Mouse (Mus musculus): ENCODE results near the gene Smpd4. TPM values are rescaled to one million over a fixed set of nuclear protein-coding genes. Genes with fewer than 3 reads are reported as not detected.

The Smpd4 gene
- polyA plus RNA-seq, 1 experiment from 2014 or later = 42.7 TPM

DNA sequence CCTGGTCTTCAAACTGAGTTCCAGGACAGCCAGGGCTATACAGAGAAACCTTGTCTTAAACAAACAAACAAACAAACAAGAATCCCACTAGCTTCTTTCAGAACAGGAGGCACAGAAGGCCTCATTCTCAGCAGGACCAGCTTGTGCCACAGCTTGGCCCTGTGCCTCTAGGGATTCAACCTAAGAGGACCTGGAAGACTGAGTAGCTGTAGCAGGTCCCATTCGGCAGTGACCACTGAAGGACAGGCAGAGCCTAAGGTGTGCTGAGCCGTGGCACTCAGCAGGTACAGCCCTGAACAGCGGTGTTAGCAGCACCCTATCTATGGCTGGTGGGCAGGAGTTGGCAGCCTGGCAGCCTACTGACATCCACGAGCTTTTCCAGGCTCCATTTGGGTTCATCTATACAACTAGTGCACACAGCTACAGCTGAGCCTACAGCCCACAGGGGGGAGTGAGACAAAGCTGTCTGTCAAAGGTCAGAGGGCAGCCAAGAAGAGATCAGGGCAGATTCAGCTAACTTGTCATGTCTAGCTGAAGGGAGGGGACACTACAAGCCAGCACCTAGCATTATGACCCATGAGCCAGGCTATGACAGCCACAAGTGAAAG is 35.1 kb downstream of the Smpd4 start:
- Histone ChIP-seq H3K4me3 (no peak overlapping the region), H3K4me2 (replicated peaks) (no peak overlapping the region), H3K27ac (no peak overlapping the region), H3K9ac (no peak overlapping the region), H3K27me3 (no peaks in the 10 kb centered on the region), H3K36me3 (peaks cover 95% of the 10 kb centered on the region), H3K4me1 (no peaks in the 10 kb centered on the region), H3K9me3 (no peaks in the 10 kb centered on the region)
- no peak for ATAC-seq (ENCODE audit: low FRiP score, low read depth)
- whole genome bisulfite sequencing = 94% methylated on average over 4 of the region's 4 CpGs

DNA sequence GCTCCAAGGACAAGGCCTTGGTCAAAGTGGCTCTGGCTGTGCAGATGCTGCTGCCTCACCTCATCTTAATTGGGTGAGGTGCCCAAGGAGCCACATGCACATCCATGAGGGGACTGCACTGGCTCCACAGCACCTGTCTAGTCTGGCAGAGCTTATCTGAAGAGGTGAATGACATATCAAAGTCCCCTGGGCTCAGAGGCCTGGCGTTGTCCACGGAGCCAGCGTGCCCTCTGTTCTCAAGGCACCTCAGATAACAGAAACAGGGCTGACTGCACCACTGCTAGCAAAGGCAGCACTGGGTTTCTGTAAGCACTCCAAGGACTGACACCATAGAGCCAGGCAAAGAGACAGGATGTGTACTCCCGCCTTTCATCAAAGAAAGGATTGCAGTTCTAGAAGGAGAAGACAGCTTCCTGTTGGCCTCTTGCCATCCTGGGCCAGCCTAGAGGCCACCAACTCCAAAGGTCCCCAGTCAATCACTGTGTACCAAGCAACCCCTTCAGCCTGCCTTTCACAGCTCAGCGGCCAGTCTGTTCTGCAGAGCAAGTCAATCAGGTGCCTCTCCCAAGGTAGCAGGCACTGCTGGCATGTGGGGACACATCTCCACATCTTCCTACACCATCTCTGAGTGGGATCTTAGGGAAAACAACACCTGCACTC is 37.2 kb downstream of the Smpd4 start:
- no peak for ATAC-seq (ENCODE audit: low FRiP score, low read depth)
- Histone ChIP-seq H3K9ac (no peak overlapping the region), H3K9me3 (no peaks in the 10 kb centered on the region), H3K36me3 (peaks cover 95% of the 10 kb centered on the region), H3K27me3 (no peaks in the 10 kb centered on the region), H3K4me3 (no peak overlapping the region), H3K27ac (no peak overlapping the region), H3K4me1 (no peaks in the 10 kb centered on the region), H3K4me2 (replicated peaks) (no peak overlapping the region)
- WGBS = 93% methylated on average over 5 of the region's 5 CpGs

- no peaks in the 10 kb centered on the region for H3K9me3 ChIP-seq
- no peak for ATAC-seq (ENCODE audit: low FRiP score, low read depth)
- no peak overlapping the region for H3K4me2 ChIP-seq (replicated peaks)
- H3K4me1 ChIP-seq = no peaks in the 10 kb centered on the region
- no peaks in the 10 kb centered on the region for H3K27me3 ChIP-seq
- peaks cover 89% of the 10 kb centered on the region for H3K36me3 ChIP-seq
- no peak overlapping the region for H3K9ac ChIP-seq
- no peak overlapping the region for H3K4me3 ChIP-seq
- no peak overlapping the region for H3K27ac ChIP-seq
These were observed 46.4 kb downstream of the Smpd4 start for GRCm38 (mm10) chr16:17665568-17665967.

DNA sequence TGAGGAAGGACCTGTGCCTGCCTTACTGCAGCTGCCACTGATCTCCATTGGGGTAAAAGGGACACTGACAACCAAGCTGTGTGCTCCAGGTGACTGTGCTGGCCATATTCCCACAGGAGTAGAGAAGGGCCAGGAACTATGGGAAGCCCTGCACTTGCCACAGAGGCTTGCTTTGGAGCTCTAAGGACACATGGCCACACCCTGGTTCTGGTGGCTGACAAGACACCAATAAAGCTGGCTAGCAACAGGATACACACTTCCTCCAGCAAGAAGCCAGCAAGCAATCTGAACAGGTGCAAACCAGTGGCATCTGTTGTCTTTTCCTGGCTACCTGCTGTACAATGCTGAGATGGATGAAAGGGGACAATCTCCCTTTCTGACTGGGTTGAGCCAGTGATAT is 50.7 kb downstream of the Smpd4 start:
- Histone ChIP-seq H3K9me3 (no peaks in the 10 kb centered on the region), H3K27ac (no peak overlapping the region), H3K4me3 (no peak overlapping the region), H3K27me3 (no peaks in the 10 kb centered on the region), H3K36me3 (peaks cover 91% of the 10 kb centered on the region), H3K4me1 (no peaks in the 10 kb centered on the region), H3K9ac (no peak overlapping the region), H3K4me2 (replicated peaks) (no peak overlapping the region)
- ATAC-seq (ENCODE audit: low FRiP score, low read depth) = no peak

Other genes starting within 250 kb of the Smpd4 start
- gene Snap29, start 213.4 kb upstream of the Smpd4 start, polyA plus RNA-seq (2015; fragmentation: Nextera tagmentation; extraction: Ambion mirVana) = 13.9 and 14.0 TPM in 2 replicates
- gene Pi4ka, start 213.0 kb upstream of the Smpd4 start, polyA plus RNA-seq (2015; fragmentation: Nextera tagmentation; extraction: Ambion mirVana) = 35.0 and 35.6 TPM in 2 replicates
- gene Crkl, start 167.4 kb upstream of the Smpd4 start, polyA plus RNA-seq (2015; fragmentation: Nextera tagmentation; extraction: Ambion mirVana) = 81.6 and 88.6 TPM in 2 replicates
- gene Aifm3, start 129.7 kb upstream of the Smpd4 start, polyA plus RNA-seq (2015; fragmentation: Nextera tagmentation; extraction: Ambion mirVana) = 0.52 and 0.83 TPM in 2 replicates
- gene Lztr1, start 110.7 kb upstream of the Smpd4 start, polyA plus RNA-seq (2015; fragmentation: Nextera tagmentation; extraction: Ambion mirVana) = 104 and 106 TPM in 2 replicates
- gene Thap7, start 88.2 kb upstream of the Smpd4 start, polyA plus RNA-seq (2015; fragmentation: Nextera tagmentation; extraction: Ambion mirVana) = 72.0 and 75.2 TPM in 2 replicates
- not detected in 2 replicates for gene Lrrc74b, start 58.1 kb upstream of the Smpd4 start, polyA plus RNA-seq (2015; fragmentation: Nextera tagmentation; extraction: Ambion mirVana)
- gene P2rx6, start 57.5 kb upstream of the Smpd4 start, polyA plus RNA-seq (2015; fragmentation: Nextera tagmentation; extraction: Ambion mirVana) = 0.36 and 0.40 TPM in 2 replicates
- gene Slc7a4, start 36.1 kb upstream of the Smpd4 start, polyA plus RNA-seq (2015; fragmentation: Nextera tagmentation; extraction: Ambion mirVana) = 5.7 and 5.8 TPM in 2 replicates
- 9.0 and 9.8 TPM in 2 replicates for gene Ccdc74a, start 27.1 kb downstream of the Smpd4 start, polyA plus RNA-seq (2015; fragmentation: Nextera tagmentation; extraction: Ambion mirVana)
- 48.1 and 49.8 TPM in 2 replicates for gene Med15, start 113.5 kb downstream of the Smpd4 start, polyA plus RNA-seq (2015; fragmentation: Nextera tagmentation; extraction: Ambion mirVana)
- 92.9 and 106 TPM in 2 replicates for gene Klhl22, start 140.3 kb downstream of the Smpd4 start, polyA plus RNA-seq (2015; fragmentation: Nextera tagmentation; extraction: Ambion mirVana)
- gene Scarf2, start 177.9 kb downstream of the Smpd4 start, polyA plus RNA-seq (2015; fragmentation: Nextera tagmentation; extraction: Ambion mirVana) = 28.8 and 29.4 TPM in 2 replicates
- gene B830017H08Rik, start 213.8 kb downstream of the Smpd4 start, polyA plus RNA-seq (2015; fragmentation: Nextera tagmentation; extraction: Ambion mirVana) = 0.09 and 0.36 TPM in 2 replicates
- 2.7 and 3.0 TPM in 2 replicates for gene Car15, start 219.0 kb downstream of the Smpd4 start, polyA plus RNA-seq (2015; fragmentation: Nextera tagmentation; extraction: Ambion mirVana)